10 mouse cellular contexts compared by ENCODE assay signal in genomic region chr11:112987782-112988181, GRCm38 (mm10).
A peak's percentile ranks its signal among the peaks of the same experiment; 100 is the strongest.
DNase-seq lines count a peak whose midpoint lies in the region; ATAC-seq lines count a peak whose summit lies in the region.
"Had no signal": no experiment of that assay in that cellular context is flagged by ENCODE, and none has a peak within 500 bp of the region (broad histone marks: within the 10 kb centered on the region; RNA-seq: fewer than 3 reads in every experiment).

No protein-coding gene starts in this region.

- H3K9me3 ChIP-seq in limb, embryonic 12.5 days, result no peaks in the 10 kb centered on the region
- H3K9me3 ChIP-seq: hindbrain, embryonic 12.5 days; liver, embryonic 13.5 days had no signal

- H3K4me2 ChIP-seq in limb, embryonic 12.5 days, result no peak overlapping the region
- H3K4me2 ChIP-seq: hindbrain, embryonic 12.5 days; liver, embryonic 13.5 days had no signal

- ATAC-seq in limb, embryonic 12.5 days (ENCODE audit: insufficient number of reproducible peaks, insufficient read depth, low FRiP score, low TSS enrichment, low read depth), result no peak

- H3K27me3 ChIP-seq in limb, embryonic 12.5 days, result peaks cover 4% of the 10 kb centered on the region
- H3K27me3 ChIP-seq: hindbrain, embryonic 12.5 days; liver, embryonic 13.5 days had no signal

- no peak overlapping the region for H3K9ac ChIP-seq in limb, embryonic 12.5 days (replicated peaks)
- H3K9ac ChIP-seq: hindbrain, embryonic 12.5 days; liver, embryonic 13.5 days had no signal

- no peak overlapping the region for H3K4me3 ChIP-seq in limb, embryonic 12.5 days (replicated peaks)
- H3K4me3 ChIP-seq: hindbrain, embryonic 12.5 days; liver, embryonic 13.5 days had no signal

- H3K36me3 ChIP-seq in limb, embryonic 12.5 days, result no peaks in the 10 kb centered on the region
- H3K36me3 ChIP-seq: hindbrain, embryonic 12.5 days; liver, embryonic 13.5 days had no signal

- H3K4me1 ChIP-seq in limb, embryonic 12.5 days (replicated peaks), result peaks cover 47% of the 10 kb centered on the region

- 74% methylated on average over 7 of the region's 7 CpGs for WGBS in limb, embryonic 12.5 days

- peak; percentile 20 for DNase-seq in adrenal gland, adult 2 months
- DNase-seq in adrenal gland, adult 8-10 months, result no peak
- DNase-seq in retina, postnatal 1 day, result peak; percentile 57
- no peak for DNase-seq in retina, embryonic 14.5 days (ENCODE audit: low spot score)
- DNase-seq in urinary bladder, postnatal 14 days (ENCODE audit: low spot score), result peak; percentile 84
- DNase-seq in embryo, embryonic 10.5 days (ENCODE audit: low spot score), result no peak
- no peak for DNase-seq in cerebellum, adult 18-20 months
- DNase-seq: liver, embryonic 13.5 days had no signal

- 0 out of 2 replicates have a peak overlapping the region, but pooled peaks have one; percentile 19 for H3K27ac ChIP-seq in limb, embryonic 12.5 days
- H3K27ac ChIP-seq: hindbrain, embryonic 12.5 days; liver, embryonic 13.5 days had no signal

Comparison
In these comparisons a context has a peak if more than half of its experiments do, and no peak if none do; other contexts are left out.
1. DNase-seq: peak in adrenal gland, adult 2 months (single experiment), retina, postnatal 1 day (single experiment) and urinary bladder, postnatal 14 days (single experiment); none in adrenal gland, adult 8-10 months (single experiment), retina, embryonic 14.5 days (single experiment), embryo, embryonic 10.5 days (single experiment) and cerebellum, adult 18-20 months (0 of 2).